In the genomic region with DNA sequence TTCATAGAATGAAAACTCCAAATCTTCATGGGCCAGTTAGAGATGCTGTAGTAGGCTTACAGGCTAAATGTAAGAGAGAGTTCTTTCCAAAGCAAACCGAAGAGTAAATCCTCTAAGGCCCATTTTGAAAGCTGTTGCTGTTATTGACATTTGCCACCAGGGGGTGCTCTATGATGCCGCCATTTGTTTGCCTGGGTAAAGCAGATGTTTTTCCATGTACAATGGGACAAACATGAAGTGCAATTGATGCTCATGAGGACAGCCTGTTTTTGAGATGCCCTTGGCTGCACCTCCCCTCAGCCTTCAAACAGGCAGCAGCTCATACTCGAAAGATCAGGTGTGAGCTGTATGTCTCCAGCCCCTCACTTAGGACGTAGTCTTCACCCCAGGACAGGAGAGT, we compare ENCODE assay signal across 9 mouse cellular contexts.
DNase-seq lines count a peak whose midpoint lies in the region; ATAC-seq and TF ChIP-seq lines count a peak whose summit lies in the region.
"Had no signal": no experiment of that assay in that cellular context is flagged by ENCODE, and none has a peak within 500 bp of the region (broad histone marks: within the 10 kb centered on the region; RNA-seq: fewer than 3 reads in every experiment).

No protein-coding gene starts in this region.

- WGBS in heart, postnatal 0 days, result 45% methylated on average over 4 of the region's 4 CpGs

- H3K9me3 ChIP-seq in heart, postnatal 0 days (replicated peaks; ENCODE audit: control insufficient read depth, low read length), result no peaks in the 10 kb centered on the region
- H3K9me3 ChIP-seq: neural tube, embryonic 12.5 days had no signal

- no peak for TF ChIP-seq EP300 in heart, postnatal 0 days (IDR thresholded peaks at IDR 0.05; ENCODE audit: low read depth)

- no peak overlapping the region for H3K4me2 ChIP-seq in heart, postnatal 0 days (ENCODE audit: low read depth, low read length)
- H3K4me2 ChIP-seq: neural tube, embryonic 12.5 days had no signal

- ATAC-seq in cerebellum, adult (ENCODE audit: insufficient number of reproducible peaks, low FRiP score, low TSS enrichment), result no peak
- no peak for ATAC-seq in heart, postnatal 0 days (ENCODE audit: insufficient read depth, low read depth)

- H3K4me3 ChIP-seq in heart, postnatal 0 days (ENCODE audit: low read depth, low read length), result no peak overlapping the region
- H3K4me3 ChIP-seq: neural tube, embryonic 12.5 days had no signal

- intact Hi-C loops in left cerebral cortex, postnatal 4 days (cut with DNase I), result loop anchor here (2.0 to 10.0 kb wide), 3 partner anchors 185 to 993 kb away; a partner anchor contains a TSS

- no peak overlapping the region for H3K9ac ChIP-seq in heart, postnatal 0 days (replicated peaks; ENCODE audit: low read depth, low read length)
- H3K9ac ChIP-seq: neural tube, embryonic 12.5 days had no signal

- H3K27ac ChIP-seq in heart, postnatal 0 days (ENCODE audit: low read depth), result no peak overlapping the region
- H3K27ac ChIP-seq: neural tube, embryonic 12.5 days had no signal

- DNase-seq in cerebellum, adult 18-20 months, result peak; percentile 60 to 73
- DNase-seq in left cerebral cortex, postnatal 4 days, result peak; percentile 37
- no peak for DNase-seq in left cerebral cortex, adult 9 months (ENCODE audit: low spot score in 2 of 2)
- DNase-seq in adrenal gland, postnatal 14 days, result peak; percentile 74
- DNase-seq in heart, postnatal 0 days (ENCODE audit: low spot score), result peak; percentile 36
- peak; percentile 46 for DNase-seq in lung, postnatal 25 days (ENCODE audit: low spot score)
- peak; percentile 71 for DNase-seq in thymus, postnatal 0 days (ENCODE audit: low spot score)

- H3K4me1 ChIP-seq in heart, postnatal 0 days (ENCODE audit: control insufficient read depth, insufficient read depth), result peaks cover 8% of the 10 kb centered on the region

- no peaks in the 10 kb centered on the region for H3K36me3 ChIP-seq in heart, postnatal 0 days (replicated peaks; ENCODE audit: control insufficient read depth, insufficient read depth, low read length)
- H3K36me3 ChIP-seq: neural tube, embryonic 12.5 days had no signal

- TF ChIP-seq CTCF in heart, postnatal 0 days (IDR thresholded peaks at IDR 0.05; ENCODE audit: low read depth), result peak; percentile 85

- peaks cover 34% of the 10 kb centered on the region for H3K27me3 ChIP-seq in heart, postnatal 0 days (ENCODE audit: control insufficient read depth, insufficient read depth, low read length)

Comparison
In these comparisons a context has a peak if more than half of its experiments do, and no peak if none do; other contexts are left out.
1. DNase-seq: peak in cerebellum, adult 18-20 months (2 of 2), left cerebral cortex, postnatal 4 days (single experiment), adrenal gland, postnatal 14 days (single experiment), heart, postnatal 0 days (single experiment), lung, postnatal 25 days (single experiment) and thymus, postnatal 0 days (single experiment); none in left cerebral cortex, adult 9 months (0 of 2).